Mouse (Mus musculus) thymus, adult 2 months (tissue): ENCODE measurements at regions not wholly inside any gene's neighbourhood (a gene's known extent, or its start where the extent isn't known, plus 50 kb on each side); places are given as distances from the start of the nearest gene placed in this dataset.

Experiments
- CTCF ChIP-seq: fragments of 200-500 bp; IDR thresholded peaks from 2 replicates; pipeline ENCODE4 v1.5.1; 2012; ENCODE audit warnings: mild to moderate bottlenecking, control low read depth, low read length, moderate library complexity, borderline replicate concordance; ENCODE audit not compliant: control insufficient read depth, poor library complexity, insufficient read depth; ENCODE audit errors: extremely low read depth
- POLR2A ChIP-seq: fragments of 200-500 bp; IDR thresholded peaks from 2 replicates; pipeline ENCODE4 v1.6.1; 2012; ENCODE audit warnings: mild to moderate bottlenecking, low read length, control low read depth, moderate library complexity; ENCODE audit not compliant: control insufficient read depth, poor library complexity, insufficient read depth; ENCODE audit errors: extremely low read depth

DNA sequence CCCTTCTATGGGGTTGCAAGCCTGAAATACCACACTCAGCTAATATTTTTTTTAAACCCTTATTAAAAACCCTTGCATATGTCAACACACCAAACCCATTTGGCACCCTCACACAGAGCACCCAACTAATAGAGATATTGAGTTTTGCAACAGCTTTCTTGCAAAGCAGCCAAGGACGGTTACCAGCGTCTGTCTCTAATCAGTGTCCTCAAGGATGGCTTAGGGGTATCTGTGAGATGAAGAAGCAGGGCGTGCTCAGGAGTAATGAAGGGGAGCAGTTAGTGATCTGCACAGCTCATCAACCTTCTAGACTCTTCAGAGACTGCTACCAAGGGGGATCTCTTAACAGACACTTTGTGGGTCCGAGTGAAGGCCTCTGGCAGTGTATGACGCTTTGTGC is 65.0 kb upstream of the Dapk1 start:
- no peak for TF ChIP-seq CTCF
- TF ChIP-seq POLR2A: no peak
